Comparison of ENCODE assay signal across 10 mouse cellular contexts in the genomic region with DNA sequence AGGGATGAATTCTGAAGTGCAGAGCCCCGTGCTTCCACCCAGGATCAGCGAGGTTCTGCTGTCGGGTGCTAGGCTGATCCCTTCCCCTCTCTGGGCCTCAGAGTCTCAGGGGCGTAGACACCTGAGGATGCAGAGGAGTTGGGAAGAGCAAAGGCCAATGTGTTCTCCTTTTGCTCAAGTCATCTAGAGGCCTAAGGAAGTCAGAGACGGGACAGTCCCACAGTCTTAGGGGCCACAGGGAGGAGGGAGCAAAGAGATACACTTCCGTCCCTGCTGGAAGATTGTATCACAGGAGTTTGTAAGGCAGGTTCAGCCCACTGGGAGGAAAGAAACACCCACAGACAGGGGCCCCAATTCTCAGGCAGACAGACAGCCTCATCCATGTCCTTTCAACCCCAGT. TPM values are rescaled to one million over a fixed set of nuclear protein-coding genes. Genes with fewer than 3 reads are reported as not detected.
A peak's percentile ranks its signal among the peaks of the same experiment; 100 is the strongest.
DNase-seq lines count a peak whose midpoint lies in the region; ATAC-seq and TF ChIP-seq lines count a peak whose summit lies in the region.
"Had no signal": no experiment of that assay in that cellular context is flagged by ENCODE, and none has a peak within 500 bp of the region (broad histone marks: within the 10 kb centered on the region; RNA-seq: fewer than 3 reads in every experiment).

No protein-coding gene starts in this region.

- WGBS in lung, embryonic 14.5 days: 47% methylated on average over 6 of the region's 6 CpGs
- 59% methylated on average over 6 of the region's 6 CpGs for WGBS in embryonic facial prominence, embryonic 10.5 days
- 45% methylated on average over 6 of the region's 6 CpGs for WGBS in intestine, embryonic 16.5 days
- 33% methylated on average over 6 of the region's 6 CpGs for WGBS in stomach, embryonic 14.5 days

- peak overlapping the region; percentile 39; the same call in 1 of the 2 replicates for H3K9ac ChIP-seq in lung, embryonic 14.5 days
- peak overlapping the region; percentile 56; the same call in 1 of the 2 replicates for H3K9ac ChIP-seq in intestine, embryonic 16.5 days (ENCODE audit: low read depth, low read length)
- H3K9ac ChIP-seq in stomach, embryonic 14.5 days (replicated peaks; ENCODE audit: low read depth, low read length): no peak overlapping the region

- ATAC-seq in lung, embryonic 14.5 days (ENCODE audit: insufficient read depth): no peak
- peak; percentile 34; the same call in 1 of the 2 replicates for ATAC-seq in intestine, embryonic 16.5 days
- ATAC-seq in stomach, embryonic 14.5 days (ENCODE audit: insufficient number of reproducible peaks, insufficient read depth, low FRiP score, low read depth): no peak

- no peak overlapping the region for H3K27ac ChIP-seq in lung, embryonic 14.5 days (ENCODE audit: low read depth)
- peak overlapping the region; percentile 55; the same call in 1 of the 2 replicates for H3K27ac ChIP-seq in embryonic facial prominence, embryonic 10.5 days (replicated peaks)
- H3K27ac ChIP-seq in intestine, embryonic 16.5 days (ENCODE audit: low read length): no peak overlapping the region
- H3K27ac ChIP-seq in stomach, embryonic 14.5 days (ENCODE audit: low read length): no peak overlapping the region

- DNase-seq in lung, embryonic 14.5 days: no peak
- no peak for DNase-seq in lung, postnatal 14 days
- no peak for DNase-seq in embryonic facial prominence, embryonic 10.5 days (ENCODE audit: low spot score)
- no peak for DNase-seq in layer of hippocampus, postnatal 36 days
- no peak for DNase-seq in layer of hippocampus, adult 11-12 months (ENCODE audit: low spot score)
- no peak for DNase-seq in ovary, postnatal 14 days (ENCODE audit: low spot score)
- DNase-seq: cerebellum, adult 2 months; gastrocnemius, postnatal 14 days had no signal

- H3K27me3 ChIP-seq in lung, embryonic 14.5 days (ENCODE audit: insufficient read depth, low read length): no peaks in the 10 kb centered on the region
- H3K27me3 ChIP-seq in embryonic facial prominence, embryonic 10.5 days (replicated peaks; ENCODE audit: low read depth, poor library complexity, severe bottlenecking): no peaks in the 10 kb centered on the region
- H3K27me3 ChIP-seq in intestine, embryonic 16.5 days (replicated peaks; ENCODE audit: control insufficient read depth, insufficient read depth, low read length): no peaks in the 10 kb centered on the region
- no peaks in the 10 kb centered on the region for H3K27me3 ChIP-seq in stomach, embryonic 14.5 days (ENCODE audit: control insufficient read depth, insufficient read depth, low read length)

- H3K4me2 ChIP-seq in lung, embryonic 14.5 days: peak overlapping the region; percentile 54
- peak overlapping the region; percentile 36 for H3K4me2 ChIP-seq in intestine, embryonic 16.5 days (ENCODE audit: low read depth, low read length)
- peak overlapping the region; percentile 29 for H3K4me2 ChIP-seq in stomach, embryonic 14.5 days (replicated peaks; ENCODE audit: low read depth, low read length)

- peaks cover 4% of the 10 kb centered on the region; the same call in 1 of the 2 replicates for H3K36me3 ChIP-seq in lung, embryonic 14.5 days (ENCODE audit: insufficient read depth)
- H3K36me3 ChIP-seq in embryonic facial prominence, embryonic 10.5 days (replicated peaks): no peaks in the 10 kb centered on the region
- no peaks in the 10 kb centered on the region for H3K36me3 ChIP-seq in intestine, embryonic 16.5 days (ENCODE audit: control insufficient read depth, insufficient read depth, low read length)
- no peaks in the 10 kb centered on the region; the same call in 1 of the 2 replicates for H3K36me3 ChIP-seq in stomach, embryonic 14.5 days (ENCODE audit: control insufficient read depth, insufficient read depth, low read length)

- peaks cover 8% of the 10 kb centered on the region for H3K4me1 ChIP-seq in lung, embryonic 14.5 days (ENCODE audit: insufficient read depth)
- peaks cover 34% of the 10 kb centered on the region for H3K4me1 ChIP-seq in embryonic facial prominence, embryonic 10.5 days
- peaks cover 18% of the 10 kb centered on the region for H3K4me1 ChIP-seq in intestine, embryonic 16.5 days (ENCODE audit: control insufficient read depth, insufficient read depth, low read length)
- H3K4me1 ChIP-seq in stomach, embryonic 14.5 days (ENCODE audit: control insufficient read depth, insufficient read depth, low read length): peaks cover 22% of the 10 kb centered on the region

- H3K9me3 ChIP-seq in lung, embryonic 14.5 days (ENCODE audit: low read depth, low read length): no peaks in the 10 kb centered on the region
- no peaks in the 10 kb centered on the region for H3K9me3 ChIP-seq in embryonic facial prominence, embryonic 10.5 days
- H3K9me3 ChIP-seq in intestine, embryonic 16.5 days (ENCODE audit: control insufficient read depth, low read length): no peaks in the 10 kb centered on the region
- no peaks in the 10 kb centered on the region for H3K9me3 ChIP-seq in stomach, embryonic 14.5 days (ENCODE audit: control insufficient read depth, low read depth, low read length)

- TF ChIP-seq CTCF in lung, embryonic 14.5 days (IDR thresholded peaks at IDR 0.05; ENCODE audit: low read depth): no peak

- H3K4me3 ChIP-seq in lung, embryonic 14.5 days (ENCODE audit: low read depth, low read length): peak overlapping the region; percentile 30
- no peak overlapping the region for H3K4me3 ChIP-seq in embryonic facial prominence, embryonic 10.5 days
- H3K4me3 ChIP-seq in intestine, embryonic 16.5 days (ENCODE audit: low read length): peak overlapping the region; percentile 15; the same call in 1 of the 2 replicates
- peak overlapping the region; percentile 19 for H3K4me3 ChIP-seq in stomach, embryonic 14.5 days (ENCODE audit: low read depth, low read length)

RNA-seq across cellular contexts. Expression of gene Sh2d3c, which starts 1.2 kb away (rescaled TPM):
- 37.6 and 38.8 TPM in 2 replicates for polyA plus RNA-seq in lung, embryonic 14.5 days (2014; fragmentation: Nextera tagmentation; extraction: Ambion mirVana)
- 27.1 and 27.5 TPM in 2 replicates for polyA plus RNA-seq in embryonic facial prominence, embryonic 10.5 days (2016; fragmentation: Nextera tagmentation; extraction: Ambion mirVana)
- polyA plus RNA-seq in intestine, embryonic 16.5 days (2015; fragmentation: Nextera tagmentation; extraction: Ambion mirVana): 26.1 and 26.5 TPM in 2 replicates
- polyA plus RNA-seq in stomach, embryonic 14.5 days (2014; fragmentation: Nextera tagmentation; extraction: Ambion mirVana): 28.2 and 28.4 TPM in 2 replicates
- total RNA-seq in layer of hippocampus, postnatal 36 days (2021): 10 to 100 TPM; 18.7 to 19.1 TPM

RNA-seq across cellular contexts. Expression of gene Cdk9, which starts 9.2 kb away (rescaled TPM):
- 81.7 and 84.3 TPM in 2 replicates for polyA plus RNA-seq in lung, embryonic 14.5 days (2014; fragmentation: Nextera tagmentation; extraction: Ambion mirVana)
- polyA plus RNA-seq in embryonic facial prominence, embryonic 10.5 days (2016; fragmentation: Nextera tagmentation; extraction: Ambion mirVana): 130 and 135 TPM in 2 replicates
- 83.4 and 86.0 TPM in 2 replicates for polyA plus RNA-seq in intestine, embryonic 16.5 days (2015; fragmentation: Nextera tagmentation; extraction: Ambion mirVana)
- polyA plus RNA-seq in stomach, embryonic 14.5 days (2014; fragmentation: Nextera tagmentation; extraction: Ambion mirVana): 78.6 and 80.8 TPM in 2 replicates
- total RNA-seq in layer of hippocampus, postnatal 36 days (2021): 100 to 1,000 TPM; 110 to 117 TPM

RNA-seq across cellular contexts. Expression of gene Fpgs, which starts 18.1 kb away (rescaled TPM):
- 28.4 and 32.7 TPM in 2 replicates for polyA plus RNA-seq in lung, embryonic 14.5 days (2014; fragmentation: Nextera tagmentation; extraction: Ambion mirVana)
- 33.5 and 35.5 TPM in 2 replicates for polyA plus RNA-seq in embryonic facial prominence, embryonic 10.5 days (2016; fragmentation: Nextera tagmentation; extraction: Ambion mirVana)
- 29.8 and 32.0 TPM in 2 replicates for polyA plus RNA-seq in intestine, embryonic 16.5 days (2015; fragmentation: Nextera tagmentation; extraction: Ambion mirVana)
- 25.9 and 27.1 TPM in 2 replicates for polyA plus RNA-seq in stomach, embryonic 14.5 days (2014; fragmentation: Nextera tagmentation; extraction: Ambion mirVana)
- 10 to 100 TPM in 1 of 2 experiments, 1 to 10 TPM in 1; 9.3 to 11.0 TPM for total RNA-seq in layer of hippocampus, postnatal 36 days (2021)

RNA-seq across cellular contexts. Expression of gene 6330409D20Rik, which starts 18.8 kb away (rescaled TPM):
- 0.20 TPM in 1 of 2 replicates, not detected in the other for polyA plus RNA-seq in lung, embryonic 14.5 days (2014; fragmentation: Nextera tagmentation; extraction: Ambion mirVana)
- polyA plus RNA-seq in embryonic facial prominence, embryonic 10.5 days (2016; fragmentation: Nextera tagmentation; extraction: Ambion mirVana): 0.52 and 0.57 TPM in 2 replicates
- 0.26 TPM in 1 of 2 replicates, not detected in the other for polyA plus RNA-seq in intestine, embryonic 16.5 days (2015; fragmentation: Nextera tagmentation; extraction: Ambion mirVana)
- 0.67 and 0.77 TPM in 2 replicates for polyA plus RNA-seq in stomach, embryonic 14.5 days (2014; fragmentation: Nextera tagmentation; extraction: Ambion mirVana)
- total RNA-seq in layer of hippocampus, postnatal 36 days (2021): 1 to 10 TPM; 1.2 to 1.3 TPM
- total RNA-seq: gastrocnemius, postnatal 14 days had no signal

RNA-seq across cellular contexts. Expression of gene Tor2a, which starts 35.0 kb away (rescaled TPM):
- 66.2 and 71.0 TPM in 2 replicates for polyA plus RNA-seq in lung, embryonic 14.5 days (2014; fragmentation: Nextera tagmentation; extraction: Ambion mirVana)
- 48.9 and 53.5 TPM in 2 replicates for polyA plus RNA-seq in embryonic facial prominence, embryonic 10.5 days (2016; fragmentation: Nextera tagmentation; extraction: Ambion mirVana)
- polyA plus RNA-seq in intestine, embryonic 16.5 days (2015; fragmentation: Nextera tagmentation; extraction: Ambion mirVana): 73.1 and 74.0 TPM in 2 replicates
- 71.3 and 75.7 TPM in 2 replicates for polyA plus RNA-seq in stomach, embryonic 14.5 days (2014; fragmentation: Nextera tagmentation; extraction: Ambion mirVana)
- total RNA-seq in layer of hippocampus, postnatal 36 days (2021): 10 to 100 TPM; 30.0 to 31.6 TPM
